Mouse (Mus musculus): Measurements from ENCODE around the gene Fam98c. TPM values are rescaled to one million over a fixed set of nuclear protein-coding genes. Genes with fewer than 3 reads are reported as not detected.

The Fam98c gene
- polyA plus RNA-seq, 1 experiment from 2014 or later: 21.8 TPM

DNA sequence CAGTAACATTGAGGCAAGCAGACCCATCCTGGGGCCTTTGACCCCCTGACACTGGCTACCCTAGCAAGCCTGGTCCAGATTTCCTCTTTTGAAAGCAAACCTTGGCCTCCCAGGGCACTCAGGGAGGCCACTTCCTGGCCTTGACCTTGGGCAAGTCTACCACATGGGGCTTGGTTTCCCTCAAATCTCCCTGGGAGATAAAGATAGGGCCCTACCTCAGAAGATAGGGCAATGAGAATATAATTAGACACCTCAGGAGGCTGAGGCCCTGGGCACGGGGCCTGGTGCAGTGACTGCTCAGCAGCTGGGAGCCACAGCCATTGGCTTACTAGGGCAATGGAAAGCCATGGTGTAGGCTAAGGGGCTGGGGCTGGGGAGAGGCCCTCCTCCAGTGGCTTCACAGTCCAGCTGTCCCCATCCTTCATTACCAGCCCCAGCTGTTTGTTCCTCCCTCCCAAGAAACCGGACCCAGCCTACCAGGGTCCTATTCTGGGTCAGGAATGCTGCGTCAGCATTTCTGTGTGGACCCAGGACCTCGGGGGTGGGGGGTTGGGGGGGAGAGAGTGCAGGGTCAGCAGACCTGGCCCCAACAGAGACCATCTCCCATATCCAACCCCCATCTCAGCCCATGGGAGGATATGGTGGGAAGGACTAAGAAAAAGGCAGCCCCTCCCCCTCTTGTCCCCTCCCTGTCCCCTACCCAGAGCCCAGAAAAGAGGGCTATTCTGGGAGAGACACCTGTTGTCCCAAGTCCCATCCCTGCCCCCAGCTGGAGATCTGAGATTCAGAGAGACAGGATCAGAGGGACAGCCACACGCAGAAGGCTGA, 32.3 kb downstream of the Fam98c start:
- Histone ChIP-seq H3K27me3 (replicated peaks) (0 out of 2 replicates have a peak, but pooled peaks cover 4% of the 10 kb centered on the region), H3K4me3 (no peak overlapping the region), H3K4me2 (no peak overlapping the region), H3K36me3 (replicated peaks) (no peaks in the 10 kb centered on the region), H3K9ac (no peak overlapping the region), H3K9me3 (no peaks in the 10 kb centered on the region), H3K4me1 (0 out of 2 replicates have a peak, but pooled peaks cover 7% of the 10 kb centered on the region), H3K27ac (no peak overlapping the region)
- 61% methylated on average over 5 of the region's 5 CpGs for WGBS
- no peak for ATAC-seq (replicated peaks)

DNA sequence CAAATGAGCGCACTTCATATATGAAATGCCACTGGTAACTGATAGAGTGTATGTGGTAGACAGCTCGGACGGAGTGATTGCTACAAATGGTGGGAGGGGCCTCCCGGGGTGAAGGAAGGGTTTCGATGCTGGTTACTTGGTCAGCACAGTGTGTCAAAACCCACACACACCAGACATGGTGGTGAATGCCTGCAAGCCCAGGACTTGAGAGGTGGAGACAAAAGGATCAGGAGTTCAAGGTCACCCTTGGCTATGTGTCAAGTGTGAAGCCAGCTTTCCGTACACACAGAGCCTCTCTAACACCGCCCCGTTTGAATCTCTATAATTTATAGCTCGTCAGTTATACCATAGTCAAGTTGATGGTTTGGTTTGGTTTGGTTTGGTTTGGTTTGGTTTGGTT, 33.2 kb downstream of the Fam98c start:
- H3K4me3 ChIP-seq: no peak overlapping the region
- no peak overlapping the region for H3K4me2 ChIP-seq
- no peak overlapping the region for H3K27ac ChIP-seq
- H3K27me3 ChIP-seq (replicated peaks): 0 out of 2 replicates have a peak, but pooled peaks cover 4% of the 10 kb centered on the region
- no peaks in the 10 kb centered on the region for H3K36me3 ChIP-seq (replicated peaks)
- WGBS: 94% methylated on average over 9 of the region's 9 CpGs
- H3K9ac ChIP-seq: no peak overlapping the region
- no peaks in the 10 kb centered on the region for H3K9me3 ChIP-seq
- 0 out of 2 replicates have a peak, but pooled peaks cover 7% of the 10 kb centered on the region for H3K4me1 ChIP-seq
- ATAC-seq (replicated peaks): no peak

DNA sequence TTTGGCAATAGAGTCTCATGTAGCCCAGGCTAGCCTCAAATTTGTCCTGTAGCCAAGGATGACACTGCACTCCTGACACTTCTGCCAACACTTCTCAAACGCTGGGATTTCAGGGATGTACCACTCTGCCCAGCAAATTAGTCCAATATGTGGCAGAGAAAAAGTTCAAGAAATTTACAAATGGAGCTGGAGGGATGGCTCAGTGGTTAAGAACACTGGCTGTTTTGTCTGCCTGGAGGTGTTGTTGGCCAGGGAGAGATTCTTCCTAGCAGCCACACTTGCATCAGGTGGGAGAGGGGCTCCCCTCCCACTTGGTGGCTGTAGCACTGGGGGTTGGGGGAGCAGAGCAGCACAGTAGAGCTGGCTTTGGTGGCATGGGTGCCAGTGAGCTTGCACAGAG, 36.5 kb downstream of the Fam98c start:
- 69% methylated on average over 1 of the region's 1 CpGs for WGBS
- Histone ChIP-seq H3K9me3 (no peaks in the 10 kb centered on the region), H3K27me3 (replicated peaks) (0 out of 2 replicates have a peak, but pooled peaks cover 4% of the 10 kb centered on the region), H3K4me2 (no peak overlapping the region), H3K27ac (no peak overlapping the region), H3K36me3 (replicated peaks) (no peaks in the 10 kb centered on the region), H3K4me3 (no peak overlapping the region), H3K4me1 (0 out of 2 replicates have a peak, but pooled peaks cover under 1% of the 10 kb centered on the region), H3K9ac (no peak overlapping the region)
- no peak for ATAC-seq (replicated peaks)

DNA sequence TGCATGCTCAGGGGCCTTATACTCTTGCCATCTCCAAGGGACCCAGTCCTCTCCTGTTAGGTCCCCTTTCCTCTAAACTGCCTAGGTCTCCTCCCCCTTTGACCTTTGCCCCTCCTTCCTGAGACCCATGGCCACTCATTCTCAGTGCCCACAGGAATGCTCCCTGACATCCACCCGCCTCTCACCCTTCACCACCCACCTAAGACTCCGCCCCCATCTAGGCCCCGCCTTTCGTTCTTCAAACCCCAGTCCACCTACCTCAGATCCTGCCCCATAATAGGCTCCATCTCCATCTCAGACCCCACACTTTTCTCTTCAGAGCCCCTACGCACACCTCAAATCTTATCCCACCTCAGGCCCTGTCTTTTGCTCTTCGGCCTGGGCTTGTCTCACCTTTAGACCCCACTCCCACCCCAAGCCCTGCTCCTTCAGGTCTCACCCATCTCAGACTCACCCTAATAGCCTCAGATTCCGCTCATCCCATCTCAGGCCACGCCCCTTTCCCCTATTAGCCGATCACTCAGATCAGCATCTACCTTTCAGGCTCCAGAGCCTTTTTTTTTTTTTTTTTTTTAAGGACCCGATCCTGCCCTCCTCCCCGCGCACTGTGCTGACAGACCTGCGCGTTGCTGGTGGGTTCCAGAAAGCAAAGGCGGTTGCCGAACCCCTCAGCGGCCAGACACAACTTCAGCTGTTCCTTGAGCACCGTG, 37.7 kb downstream of the Fam98c start:
- Histone ChIP-seq H3K27ac (no peak overlapping the region), H3K4me2 (no peak overlapping the region), H3K4me1 (no peaks in the 10 kb centered on the region), H3K9me3 (no peaks in the 10 kb centered on the region), H3K4me3 (no peak overlapping the region), H3K9ac (no peak overlapping the region), H3K27me3 (replicated peaks) (no peaks in the 10 kb centered on the region), H3K36me3 (replicated peaks) (no peaks in the 10 kb centered on the region)
- ATAC-seq (replicated peaks): no peak
- WGBS: 13% methylated on average over 18 of the region's 18 CpGs

DNA sequence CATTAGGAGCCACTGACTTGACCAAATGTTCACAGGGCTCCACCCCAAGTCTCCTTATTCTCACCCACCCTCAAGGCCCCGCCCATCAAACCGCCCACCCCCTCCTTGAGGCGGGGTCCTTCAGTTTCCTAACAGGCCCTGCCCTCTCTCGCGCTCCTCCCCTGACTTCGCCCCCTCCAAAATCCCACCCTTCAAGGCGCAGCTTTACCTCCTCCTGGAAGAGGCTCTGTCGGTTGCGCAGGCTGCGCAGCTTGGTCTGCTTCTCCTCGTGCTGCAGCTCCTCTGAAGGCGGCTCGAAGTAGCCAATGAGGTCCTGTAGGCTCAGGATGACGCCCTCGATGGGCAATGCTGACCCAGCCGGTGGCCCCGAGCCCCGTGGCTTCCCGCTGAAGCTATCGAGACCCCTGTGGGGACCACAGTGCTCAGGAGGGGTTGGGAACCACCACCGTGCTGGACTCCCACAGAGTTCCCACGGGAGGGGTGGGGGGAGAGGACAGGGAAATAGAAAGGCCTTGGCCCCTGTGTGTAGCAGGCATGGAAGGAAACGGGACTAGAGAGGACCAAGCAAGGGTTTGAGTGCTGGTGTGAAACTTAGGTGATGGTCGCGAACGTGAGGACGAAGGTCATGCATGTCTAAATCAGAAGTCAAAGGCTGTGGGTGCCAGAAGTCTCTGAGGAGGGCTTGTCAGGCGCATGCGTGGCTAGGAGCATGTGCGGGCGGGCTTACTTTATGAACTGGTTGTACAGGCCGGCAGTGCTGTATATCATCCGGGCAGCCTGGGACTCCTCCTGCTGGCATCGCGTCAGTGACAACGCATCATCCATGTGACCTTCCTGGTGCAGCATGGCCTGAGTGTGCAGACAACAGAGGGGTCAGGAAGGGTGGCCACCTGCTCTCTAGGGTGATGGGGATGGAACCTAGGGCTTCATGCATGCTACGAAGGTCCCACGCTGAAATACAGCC, 46.8 kb downstream of the Fam98c start:
- 29% methylated on average over 38 of the region's 38 CpGs for WGBS
- Histone ChIP-seq H3K4me2 (peak overlapping the region; percentile 39), H3K9me3 (no peaks in the 10 kb centered on the region), H3K36me3 (replicated peaks) (no peaks in the 10 kb centered on the region), H3K4me1 (peaks cover 4% of the 10 kb centered on the region; the same call in 1 of the 2 replicates), H3K9ac (no peak overlapping the region), H3K4me3 (peak overlapping the region; percentile 11; the same call in 1 of the 2 replicates), H3K27me3 (replicated peaks) (no peaks in the 10 kb centered on the region), H3K27ac (no peak overlapping the region)
- ATAC-seq (replicated peaks): 0 out of 2 replicates have a peak, but pooled peaks have one; percentile 30

Other genes with a start within 250 kb of the Fam98c start
- gene Actn4, start 193.9 kb downstream of the Fam98c start, polyA plus RNA-seq (2015; fragmentation: Nextera tagmentation; extraction: Ambion mirVana): 140 and 143 TPM in 2 replicates
- 269 and 284 TPM in 2 replicates for gene Eif3k, start 174.4 kb downstream of the Fam98c start, polyA plus RNA-seq (2015; fragmentation: Nextera tagmentation; extraction: Ambion mirVana)
- gene Map4k1, start 174.2 kb downstream of the Fam98c start, polyA plus RNA-seq (2015; fragmentation: Nextera tagmentation; extraction: Ambion mirVana): 8.5 and 11.4 TPM in 2 replicates
- 11.8 and 12.4 TPM in 2 replicates for gene Ryr1, start 31.1 kb downstream of the Fam98c start, polyA plus RNA-seq (2015; fragmentation: Nextera tagmentation; extraction: Ambion mirVana)
- gene Rasgrp4, start 21.4 kb downstream of the Fam98c start, polyA plus RNA-seq (2015; fragmentation: Nextera tagmentation; extraction: Ambion mirVana): 0.90 and 0.95 TPM in 2 replicates
- 0.37 and 1.1 TPM in 2 replicates for gene Ggn, start 14.0 kb upstream of the Fam98c start, polyA plus RNA-seq (2015; fragmentation: Nextera tagmentation; extraction: Ambion mirVana)
- 11.3 and 11.5 TPM in 2 replicates for gene Spred3, start 14.2 kb upstream of the Fam98c start, polyA plus RNA-seq (2015; fragmentation: Nextera tagmentation; extraction: Ambion mirVana)
- 282 and 290 TPM in 2 replicates for gene Psmd8, start 24.5 kb upstream of the Fam98c start, polyA plus RNA-seq (2015; fragmentation: Nextera tagmentation; extraction: Ambion mirVana)
- 4.2 and 5.3 TPM in 2 replicates for gene Catsperg1, start 57.8 kb upstream of the Fam98c start, polyA plus RNA-seq (2015; fragmentation: Nextera tagmentation; extraction: Ambion mirVana)
- 1.2 and 1.4 TPM in 2 replicates for gene Kcnk6, start 76.3 kb upstream of the Fam98c start, polyA plus RNA-seq (2015; fragmentation: Nextera tagmentation; extraction: Ambion mirVana)
- gene Yif1b, start 82.1 kb upstream of the Fam98c start, polyA plus RNA-seq (2015; fragmentation: Nextera tagmentation; extraction: Ambion mirVana): 91.2 and 95.1 TPM in 2 replicates
- 1.1 and 1.5 TPM in 2 replicates for gene 2200002D01Rik, start 92.2 kb upstream of the Fam98c start, polyA plus RNA-seq (2015; fragmentation: Nextera tagmentation; extraction: Ambion mirVana)
- gene Spint2, start 125.7 kb upstream of the Fam98c start, polyA plus RNA-seq (2015; fragmentation: Nextera tagmentation; extraction: Ambion mirVana): 72.4 and 77.3 TPM in 2 replicates
- gene Ppp1r14a, start 133.1 kb upstream of the Fam98c start, polyA plus RNA-seq (2015; fragmentation: Nextera tagmentation; extraction: Ambion mirVana): 3.3 and 4.3 TPM in 2 replicates
- 256 and 261 TPM in 2 replicates for gene Dpf1, start 147.7 kb upstream of the Fam98c start, polyA plus RNA-seq (2015; fragmentation: Nextera tagmentation; extraction: Ambion mirVana)